Comparison of ENCODE assay signal across 8 mouse cellular contexts in genomic region chrX:161163069-161163416, GRCm38 (mm10). TPM values are rescaled to one million over a fixed set of nuclear protein-coding genes. Genes with fewer than 3 reads are reported as not detected.
A peak's percentile ranks its signal among the peaks of the same experiment; 100 is the strongest.
DNase-seq lines count a peak whose midpoint lies in the region; ATAC-seq and TF ChIP-seq lines count a peak whose summit lies in the region.

No protein-coding gene starts in this region.

- H3K9me3 ChIP-seq in forebrain, embryonic 14.5 days (replicated peaks; ENCODE audit: control insufficient read depth, low read length): no peaks in the 10 kb centered on the region
- no peaks in the 10 kb centered on the region for H3K9me3 ChIP-seq in liver, embryonic 14.5 days (ENCODE audit: control insufficient read depth, low read length)

- H3K27ac ChIP-seq in heart, adult 2 months: no peak overlapping the region
- H3K27ac ChIP-seq in forebrain, embryonic 14.5 days (ENCODE audit: low read depth, low read length): no peak overlapping the region
- H3K27ac ChIP-seq in liver, embryonic 14.5 days: no peak overlapping the region

- TF ChIP-seq POLR2A in heart, adult 2 months (IDR thresholded peaks at IDR 0.05; ENCODE audit: insufficient read depth, low read depth, low read length): no peak

- no peaks in the 10 kb centered on the region for H3K4me1 ChIP-seq in heart, adult 2 months (ENCODE audit: control insufficient read depth, insufficient read depth, low read length)
- H3K4me1 ChIP-seq in forebrain, embryonic 14.5 days (ENCODE audit: control insufficient read depth, insufficient read depth, low read length): no peaks in the 10 kb centered on the region
- H3K4me1 ChIP-seq in liver, embryonic 14.5 days (replicated peaks; ENCODE audit: control insufficient read depth in 2 of 2, insufficient read depth in 2 of 2, low read length in 1 of 2): no peaks in the 10 kb centered on the region

- no peaks in the 10 kb centered on the region for H3K79me2 ChIP-seq in heart, adult 2 months (replicated peaks; ENCODE audit: control insufficient read depth, insufficient read depth, low read length)

- no peaks in the 10 kb centered on the region for H3K27me3 ChIP-seq in heart, adult 2 months (ENCODE audit: control insufficient read depth, insufficient read depth, low read length)
- H3K27me3 ChIP-seq in forebrain, embryonic 14.5 days (replicated peaks; ENCODE audit: control insufficient read depth, insufficient read depth, low read length): no peaks in the 10 kb centered on the region
- no peaks in the 10 kb centered on the region for H3K27me3 ChIP-seq in liver, embryonic 14.5 days (ENCODE audit: control insufficient read depth, insufficient read depth, low read length)

- no peak for TF ChIP-seq CTCF in heart, adult 2 months (IDR thresholded peaks at IDR 0.05)
- TF ChIP-seq CTCF in liver, embryonic 14.5 days (IDR thresholded peaks at IDR 0.05; ENCODE audit: low read depth): no peak

- intact Hi-C loops in heart, adult 2 months (cut with DNase I): no loop called here
- intact Hi-C loops in heart, postnatal 14 days (cut with DNase I): no loop called here

- H3K4me2 ChIP-seq in forebrain, embryonic 14.5 days (ENCODE audit: low read length): peak overlapping the region; percentile 54
- peak overlapping the region; percentile 62 for H3K4me2 ChIP-seq in liver, embryonic 14.5 days (ENCODE audit: low read depth)

- 10% methylated on average over 6 of the region's 6 CpGs for WGBS in heart, adult 2 months
- 21% methylated on average over 6 of the region's 6 CpGs for WGBS in forebrain, embryonic 14.5 days
- WGBS in liver, embryonic 14.5 days (ENCODE audit: insufficient replicate concordance): 7% methylated on average over 6 of the region's 6 CpGs

- no peak for DNase-seq in heart, adult 2 months
- DNase-seq in heart, postnatal 14 days: no peak
- DNase-seq in 3134 (ENCODE audit: extremely low read depth, insufficient read length, low spot score): peak; percentile 0
- peak; percentile 0 for DNase-seq in forebrain, embryonic 14.5 days (ENCODE audit: low spot score)
- no peak for DNase-seq in liver, embryonic 14.5 days (ENCODE audit: low read depth in 3 of 3, low spot score in 3 of 3)
- DNase-seq in layer of hippocampus, postnatal 25 days (ENCODE audit: extremely low spot score in 1 of 2, low spot score in 1 of 2): no peak
- no peak for DNase-seq in kidney, postnatal 25 days

- peak overlapping the region; percentile 48 for H3K4me3 ChIP-seq in heart, adult 2 months
- H3K4me3 ChIP-seq in forebrain, embryonic 14.5 days (ENCODE audit: low read depth, low read length): peak overlapping the region; percentile 45
- peak overlapping the region; percentile 49 to 72 for H3K4me3 ChIP-seq in liver, embryonic 14.5 days (ENCODE audit: insufficient read depth in 1 of 2, low read depth in 2 of 2, low read length in 2 of 2)

- H3K36me3 ChIP-seq in heart, adult 2 months (ENCODE audit: control insufficient read depth, insufficient read depth, low read length): no peaks in the 10 kb centered on the region
- no peaks in the 10 kb centered on the region for H3K36me3 ChIP-seq in forebrain, embryonic 14.5 days (ENCODE audit: control insufficient read depth, insufficient read depth, low read length)
- H3K36me3 ChIP-seq in liver, embryonic 14.5 days (replicated peaks; ENCODE audit: control insufficient read depth, insufficient read depth, low read depth): no peaks in the 10 kb centered on the region

- H3K9ac ChIP-seq in heart, adult 2 months (ENCODE audit: low read depth, low read length): peak overlapping the region; percentile 50
- peak overlapping the region; percentile 60 for H3K9ac ChIP-seq in forebrain, embryonic 14.5 days (ENCODE audit: low read length)
- H3K9ac ChIP-seq in liver, embryonic 14.5 days (replicated peaks): peak overlapping the region; percentile 45; the same call in 1 of the 2 replicates

- ATAC-seq in forebrain, embryonic 14.5 days: peak; percentile 71
- no peak for ATAC-seq in liver, embryonic 14.5 days (ENCODE audit: insufficient read depth)
- no peak for ATAC-seq in monocyte, adult 5-6 weeks (replicated peaks; ENCODE audit: insufficient number of reproducible peaks, low FRiP score, low TSS enrichment, poor library complexity, severe bottlenecking)

- no peak for TF ChIP-seq EP300 in heart, adult 2 months (IDR thresholded peaks at IDR 0.05; ENCODE audit: insufficient read depth, low read depth, low read length)
- no peak for TF ChIP-seq EP300 in liver, embryonic 14.5 days (IDR thresholded peaks at IDR 0.05; ENCODE audit: low read depth)

RNA-seq across cellular contexts. Expression of gene Scml2, which starts 46.0 kb away (rescaled TPM):
- under 1 TPM; 0.44 to 0.52 TPM for total RNA-seq in heart, adult 2 months (2021)
- 0.25 and 0.32 TPM in 2 replicates for polyA plus RNA-seq in heart, adult 2 months (2012; rRNA removed)
- 1 to 10 TPM; 1.4 TPM for total RNA-seq in heart, postnatal 14 days (2021)
- 3.0 and 3.2 TPM in 2 replicates for polyA plus RNA-seq in forebrain, embryonic 14.5 days (2014; fragmentation: Nextera tagmentation; extraction: Ambion mirVana)
- polyA plus RNA-seq in liver, embryonic 14.5 days (2012; rRNA removed): 0.44 and 0.67 TPM in 2 replicates
- polyA plus RNA-seq in liver, embryonic 14.5 days (2014; fragmentation: Nextera tagmentation; extraction: Ambion mirVana): 0.38 and 0.71 TPM in 2 replicates
- total RNA-seq in layer of hippocampus, postnatal 25 days (2021): under 1 TPM; 0.71 to 0.87 TPM
- total RNA-seq in monocyte, adult 5-6 weeks (2017): not detected in 3 replicates

Comparison
In these comparisons a context has a peak if more than half of its experiments do, and no peak if none do; other contexts are left out.
1. DNase-seq: peak in 3134 (single experiment) and forebrain, embryonic 14.5 days (single experiment); none in heart, adult 2 months (0 of 2), heart, postnatal 14 days (0 of 2), liver, embryonic 14.5 days (0 of 3), layer of hippocampus, postnatal 25 days (0 of 2) and kidney, postnatal 25 days (0 of 2).
2. Peak in every context shown above with its lines, with median percentiles within 50 percentile points of each other: H3K4me3 ChIP-seq and H3K9ac ChIP-seq.